Mouse (Mus musculus) spleen, postnatal 4 days (tissue): ENCODE measurements around the gene Vax1.

Source experiments
- DNase-seq, 2 experiments: peaks; one replicate each; pipeline ENCODE4 v3.0.0; 2022; ENCODE audit warnings: low spot score in 2 of 2

Gene Vax1

GRCm38 (mm10) chr19:59169936-59170765 lies at the start of gene Vax1:
TSS of gene Vax1 (minus strand) at chr19:59170056.
- DNase-seq = no peak

- DNase-seq = no peak
Measured at GRCm38 (mm10) chr19:59218991-59219390, 49.1 kb upstream of the Vax1 start, which contains the start of gene Kcnk18. TSS of gene Kcnk18 (plus strand) at chr19:59219214.

GRCm38 (mm10) chr19:59216891-59217290 lies 47.0 kb upstream of the Vax1 start:
- DNase-seq = no peak

- DNase-seq = no peak
Measured at GRCm38 (mm10) chr19:59208986-59209385, 39.1 kb upstream of the Vax1 start.

GRCm38 (mm10) chr19:59208475-59208874 lies 38.6 kb upstream of the Vax1 start:
- peak; percentile 53 to 83 for DNase-seq

GRCm38 (mm10) chr19:59198161-59198560 lies 28.3 kb upstream of the Vax1 start:
- DNase-seq = peak; percentile 38 to 88

- peak in 1 of 2 experiments; percentile 71 for DNase-seq
Measured at GRCm38 (mm10) chr19:59196111-59196666, 26.3 kb upstream of the Vax1 start.

GRCm38 (mm10) chr19:59195181-59195770 lies 25.4 kb upstream of the Vax1 start:
- no peak for DNase-seq

GRCm38 (mm10) chr19:59193986-59194820 lies 24.3 kb upstream of the Vax1 start:
- DNase-seq = no peak

GRCm38 (mm10) chr19:59193456-59193855 lies 23.6 kb upstream of the Vax1 start:
- DNase-seq = no peak

- DNase-seq = no peak
Measured at GRCm38 (mm10) chr19:59192491-59192890, 22.6 kb upstream of the Vax1 start.

GRCm38 (mm10) chr19:59191123-59191505 lies 21.3 kb upstream of the Vax1 start:
- DNase-seq = no peak

GRCm38 (mm10) chr19:59190431-59191122 lies 20.7 kb upstream of the Vax1 start:
- DNase-seq = no peak

- no peak for DNase-seq
Measured at GRCm38 (mm10) chr19:59188981-59189380, 19.1 kb upstream of the Vax1 start.

- DNase-seq = no peak
Measured at GRCm38 (mm10) chr19:59184000-59184399, 14.1 kb upstream of the Vax1 start.

- DNase-seq = no peak
Measured at GRCm38 (mm10) chr19:59173341-59174015, 3.6 kb upstream of the Vax1 start.

GRCm38 (mm10) chr19:59172781-59173180 lies 2.9 kb upstream of the Vax1 start:
- no peak for DNase-seq

GRCm38 (mm10) chr19:59171871-59172245 lies 2.0 kb upstream of the Vax1 start:
- DNase-seq = no peak

- no peak for DNase-seq
Measured at GRCm38 (mm10) chr19:59171151-59171870, 1.5 kb upstream of the Vax1 start.

GRCm38 (mm10) chr19:59170766-59171095 lies 875 bp upstream of the Vax1 start:
- DNase-seq = no peak
